Comparison of ENCODE assay signal across 9 mouse cellular contexts in the genomic region with DNA sequence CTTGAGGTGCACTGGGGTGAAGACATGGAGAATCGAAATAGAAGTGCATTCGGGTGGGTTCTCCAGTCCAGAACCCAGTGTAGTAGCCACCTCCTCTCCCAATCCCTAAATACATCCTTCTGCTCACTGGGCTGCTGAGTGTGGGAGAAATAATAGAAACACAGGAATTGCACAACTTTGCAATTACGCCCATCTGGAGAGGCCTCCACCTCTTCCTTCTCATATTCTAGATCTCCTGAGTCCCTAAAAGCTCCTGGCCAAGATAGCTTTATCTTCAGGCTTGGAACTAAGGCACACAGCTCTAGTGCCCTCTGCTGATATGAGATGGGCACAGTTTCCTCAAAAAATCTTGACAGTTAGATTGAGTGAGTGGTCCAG. TPM values are rescaled to one million over a fixed set of nuclear protein-coding genes. Genes with fewer than 3 reads are reported as not detected.
DNase-seq lines count a peak whose midpoint lies in the region; ATAC-seq and TF ChIP-seq lines count a peak whose summit lies in the region.
"Had no signal": no experiment of that assay in that cellular context is flagged by ENCODE, and none has a peak within 500 bp of the region (broad histone marks: within the 10 kb centered on the region; RNA-seq: fewer than 3 reads in every experiment).

No protein-coding gene starts in this region.

- H3K27me3 ChIP-seq in hindbrain, postnatal 0 days (ENCODE audit: insufficient read depth, low read length): no peaks in the 10 kb centered on the region

- TF ChIP-seq CTCF in hindbrain, postnatal 0 days (IDR thresholded peaks at IDR 0.05; ENCODE audit: low read depth): peak; percentile 83

- DNase-seq in thymus, postnatal 25 days: peak; percentile 13
- no peak for DNase-seq in thymus, postnatal 4 days
- peak; percentile 69 for DNase-seq in fibroblast of lung, adult 2 months (ENCODE audit: low read depth)
- peak; percentile 77 for DNase-seq in hindbrain, postnatal 0 days (ENCODE audit: low spot score)

- peak overlapping the region; percentile 53; the same call in 1 of the 2 replicates for H3K9ac ChIP-seq in hindbrain, postnatal 0 days (replicated peaks; ENCODE audit: low read length)

- H3K27ac ChIP-seq in hindbrain, postnatal 0 days: peak overlapping the region; percentile 74; the same call in 1 of the 2 replicates

- H3K36me3 ChIP-seq in hindbrain, postnatal 0 days (ENCODE audit: insufficient read depth, low read length): no peaks in the 10 kb centered on the region

- WGBS in hindbrain, postnatal 0 days: 57% methylated on average over 3 of the region's 3 CpGs

- no peaks in the 10 kb centered on the region for H3K9me3 ChIP-seq in hindbrain, postnatal 0 days (ENCODE audit: low read length)

- peak overlapping the region; percentile 73 for H3K4me2 ChIP-seq in hindbrain, postnatal 0 days (ENCODE audit: low read depth, low read length)

- H3K4me1 ChIP-seq in hindbrain, postnatal 0 days (ENCODE audit: insufficient read depth, low read length): peaks cover 10% of the 10 kb centered on the region; the same call in 1 of the 2 replicates

- ATAC-seq in hindbrain, postnatal 0 days: no peak
- peak; percentile 39; the same call in 1 of the 2 replicates for ATAC-seq in megakaryocyte progenitor cell, adult 5-6 weeks (replicated peaks; ENCODE audit: poor library complexity)
- no peak for ATAC-seq in inflammation-experienced regulatory T-cells, adult 6 months
- ATAC-seq in cerebellum, adult (ENCODE audit: insufficient number of reproducible peaks, low FRiP score, low TSS enrichment): no peak
- ATAC-seq in CD4-positive, CD25-positive, alpha-beta regulatory T cell, adult 4 months: no peak

- peak overlapping the region; percentile 51; the same call in 1 of the 2 replicates for H3K4me3 ChIP-seq in hindbrain, postnatal 0 days (ENCODE audit: low read length)
- H3K4me3 ChIP-seq: erythroblast, embryonic 14.5 days had no signal

RNA-seq across cellular contexts. Expression of a gene that starts 0.9 kb away (rescaled TPM):
- 7.2 and 11.3 TPM in 2 replicates for total RNA-seq in hindbrain, postnatal 0 days (2014; rRNA removed)
- 2.9 and 3.2 TPM in 2 replicates for polyA plus RNA-seq in hindbrain, postnatal 0 days (2015; fragmentation: Nextera tagmentation; extraction: Ambion mirVana)
- not detected in 2 replicates for total RNA-seq in megakaryocyte progenitor cell, adult 5-6 weeks (2015)
- total RNA-seq in megakaryocyte progenitor cell, adult 5-6 weeks (2017): not detected in 2 replicates
- not detected for polyA plus RNA-seq in inflammation-experienced regulatory T-cells, adult 6 months (2017; shearing (Covaris generic))
- not detected for polyA plus RNA-seq in CD4-positive, CD25-positive, alpha-beta regulatory T cell, adult 4 months (2017; shearing (Covaris generic))
- polyA plus RNA-seq: erythroblast, embryonic 14.5 days had no signal
